Mouse (Mus musculus) adrenal gland, adult 8-10 months (tissue): ENCODE data around the gene Vamp5. TPM values are rescaled to one million over a fixed set of nuclear protein-coding genes. Genes with fewer than 3 reads are reported as not detected.

Source experiments
- DNase-seq: peaks from one replicate; pipeline ENCODE4 v3.0.0; 2022
- total RNA-seq, 4 experiments: library from RNA; stranded (reverse); gene quantifications; 2 replicates each; pipeline ENCODE4 v1.2.4; 2022

The Vamp5 gene
- total RNA-seq, 4 experiments from 2014 or later, result 37.2 to 56.4 (median 40.4) TPM

DNA sequence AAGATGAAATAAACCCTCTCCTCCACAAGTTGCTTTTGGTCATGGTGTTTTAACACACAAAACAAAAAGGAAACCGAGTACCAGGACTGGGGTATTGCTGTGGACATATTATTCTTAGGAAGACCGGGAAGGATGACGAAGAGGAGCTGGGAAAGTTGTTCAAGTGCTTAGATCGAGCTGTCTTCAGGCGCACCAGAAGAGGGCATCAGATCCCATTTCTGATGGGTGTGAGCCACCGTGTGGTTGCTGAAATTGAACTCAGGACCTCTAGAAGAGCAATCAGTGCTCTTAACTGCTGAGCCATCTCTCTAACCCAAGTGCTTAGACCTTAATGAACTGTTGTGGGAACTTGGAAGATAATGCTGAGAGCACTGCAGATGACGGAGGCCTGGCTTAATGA lies 16.3 kb downstream of the Vamp5 start:
- no peak for DNase-seq

DNA sequence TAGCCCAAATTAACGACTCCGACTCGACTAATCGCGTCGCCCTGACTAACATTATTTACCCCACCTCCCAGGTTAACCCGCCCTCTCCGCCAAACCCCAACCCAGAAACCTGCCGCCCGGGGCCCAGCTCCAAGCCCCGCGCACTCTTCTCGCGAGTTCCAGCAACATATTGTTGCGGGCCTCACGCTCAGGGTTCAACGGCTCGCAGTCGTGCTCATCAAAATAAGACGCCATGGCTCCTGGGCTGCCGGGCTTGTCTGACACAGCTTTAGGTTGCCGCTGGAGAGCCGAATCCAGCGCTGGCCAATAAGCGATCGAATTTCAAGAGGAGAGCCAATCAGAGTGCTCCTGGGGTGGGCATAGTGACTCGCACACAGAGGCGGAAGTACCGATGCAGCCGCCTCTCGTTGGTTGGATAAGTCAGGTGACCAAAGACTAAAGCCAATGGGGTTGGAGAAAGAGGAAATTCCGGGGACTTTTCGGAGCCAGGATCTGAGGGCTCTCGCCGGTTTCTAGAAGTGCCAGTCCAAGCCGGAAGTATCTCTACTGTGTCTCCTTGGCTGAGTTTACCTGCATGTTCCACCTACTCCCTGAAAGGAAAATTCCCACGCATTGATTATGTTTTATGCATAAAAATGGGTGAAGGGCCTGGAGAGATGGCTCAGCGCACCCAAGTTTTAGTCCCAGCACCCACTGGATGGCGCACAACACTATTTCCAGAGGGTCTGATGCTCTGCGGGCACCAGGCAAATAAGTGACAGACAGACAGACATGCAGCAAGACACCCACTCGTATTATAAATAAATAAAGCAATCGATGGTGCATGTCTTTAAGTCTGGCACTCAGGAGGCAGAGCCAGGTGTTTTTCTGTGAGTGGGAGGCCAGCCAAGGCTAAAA lies 17.9 kb downstream of the Vamp5 start:
- DNase-seq, result peak; percentile 97

DNA sequence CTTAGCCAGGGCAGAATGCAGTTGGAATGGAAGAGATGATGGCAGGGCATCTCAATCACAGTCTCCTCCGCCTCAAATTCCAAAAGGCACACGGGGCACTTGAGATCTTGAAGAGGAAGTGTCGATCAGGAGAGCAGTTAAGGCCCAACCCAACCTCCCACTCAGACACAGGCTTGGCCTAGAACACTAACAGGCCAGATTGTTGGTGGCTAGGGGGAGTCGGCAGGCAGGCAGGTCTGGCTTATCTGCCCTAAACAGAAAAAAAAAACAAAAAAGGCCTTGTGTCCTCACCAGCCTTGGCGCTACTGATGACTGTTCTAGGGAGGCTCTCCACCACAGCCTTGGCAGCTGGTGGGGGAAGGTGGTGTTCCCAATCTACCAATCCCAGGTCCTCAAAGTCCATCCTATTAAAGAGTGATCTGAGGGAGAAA lies 19.1 kb downstream of the Vamp5 start:
- peak; percentile 82 for DNase-seq

DNA sequence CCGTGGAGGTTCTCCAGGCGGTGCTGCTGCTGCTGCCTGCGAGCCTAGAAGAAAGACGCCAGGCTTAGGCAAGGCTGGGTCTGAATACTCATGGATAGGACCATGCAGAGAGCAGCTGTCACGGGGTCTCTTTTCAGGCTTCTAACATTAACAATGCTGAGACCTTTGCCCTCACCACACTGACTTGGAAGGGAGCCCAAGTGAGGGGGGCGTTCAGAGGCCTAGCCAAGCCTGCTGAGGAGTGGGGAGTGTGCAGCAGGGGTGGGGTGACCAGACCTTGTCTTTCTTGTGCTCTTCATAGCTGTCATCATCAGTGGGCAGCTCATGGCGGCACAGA lies 19.7 kb downstream of the Vamp5 start:
- DNase-seq, result no peak

DNA sequence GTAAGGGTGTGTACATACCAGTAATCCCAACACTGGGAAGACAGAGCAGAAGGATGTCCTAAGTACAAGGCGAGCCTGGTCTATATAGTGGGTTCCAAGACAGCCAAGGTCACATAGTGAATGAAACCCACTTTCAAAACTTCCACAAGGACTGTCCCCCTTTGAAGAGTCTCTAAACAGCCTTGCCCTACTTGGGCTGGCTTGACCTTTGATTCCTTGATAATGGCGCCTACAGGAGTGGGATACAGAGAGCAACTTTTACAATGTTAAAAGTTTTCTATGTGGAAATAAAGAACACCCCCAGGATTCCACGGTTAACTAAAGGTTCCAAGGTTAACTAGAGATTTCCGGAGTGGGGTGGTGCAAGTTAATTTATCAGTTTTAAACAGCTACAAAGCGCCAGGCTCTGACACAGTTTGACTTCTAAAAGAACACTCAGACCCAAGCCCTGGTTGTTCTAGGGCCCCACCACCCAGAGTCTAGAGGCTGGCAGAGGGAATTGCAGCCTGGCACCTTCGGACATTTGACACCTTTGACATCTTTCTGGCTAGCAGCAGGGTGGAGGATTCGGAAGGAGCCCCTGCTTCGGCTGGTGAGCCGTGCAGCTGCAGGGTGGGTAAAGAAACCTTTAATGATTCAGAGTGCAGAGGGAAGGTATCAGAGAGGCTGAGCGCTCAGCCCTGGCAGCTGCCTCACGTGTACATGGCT lies 20.2 kb downstream of the Vamp5 start:
- DNase-seq, result no peak

DNA sequence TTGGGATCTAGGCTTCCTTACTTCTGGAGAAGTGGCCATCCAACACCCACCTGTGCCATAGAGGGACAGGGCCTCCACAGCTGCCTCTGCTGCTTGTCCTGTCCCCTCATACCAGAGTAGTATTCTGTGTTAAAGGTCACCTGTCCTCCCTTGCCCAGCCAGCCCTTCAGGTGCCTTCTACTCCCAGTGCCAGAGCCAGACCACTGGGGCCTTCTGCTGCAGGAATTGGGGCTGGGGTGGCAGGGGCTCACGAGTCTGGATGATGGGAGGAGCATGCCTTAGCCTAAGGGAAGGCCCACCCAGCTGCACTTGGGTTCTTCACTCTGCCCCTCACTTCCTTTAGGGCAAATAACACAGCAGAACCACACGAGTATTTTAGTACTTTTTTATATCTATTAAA lies 20.9 kb downstream of the Vamp5 start:
- no peak for DNase-seq

DNA sequence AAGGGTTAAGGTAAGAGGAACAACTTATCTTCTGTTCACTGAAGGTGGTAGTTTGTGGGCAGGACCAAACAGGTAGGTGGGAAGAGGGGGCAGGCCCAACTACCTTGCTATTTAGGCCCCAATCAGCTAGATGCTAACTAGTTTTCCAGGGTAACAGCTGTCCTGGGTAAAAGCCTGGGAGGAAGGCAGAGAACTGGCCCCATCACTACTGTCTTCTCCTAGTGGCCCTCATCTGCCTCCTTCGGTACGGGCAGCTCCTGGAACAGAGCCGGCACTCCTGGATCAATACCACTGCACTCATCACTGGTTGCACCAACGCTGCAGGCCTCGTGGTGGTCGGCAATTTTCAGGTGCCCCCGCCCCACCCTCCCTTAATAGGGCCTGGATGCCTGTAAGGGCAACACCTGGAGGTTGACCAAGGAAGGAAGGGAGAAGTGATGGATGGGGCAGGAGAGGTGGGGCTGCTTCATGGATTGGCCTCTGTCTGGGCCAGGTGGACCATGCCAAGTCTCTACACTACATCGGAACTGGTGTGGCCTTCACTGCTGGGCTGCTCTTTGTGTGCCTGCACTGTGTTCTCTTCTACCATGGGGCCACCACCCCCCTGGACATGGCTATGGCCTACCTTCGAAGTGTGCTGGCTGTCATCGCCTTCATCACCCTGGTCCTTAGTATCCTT lies 22.0 kb downstream of the Vamp5 start:
- no peak for DNase-seq

DNA sequence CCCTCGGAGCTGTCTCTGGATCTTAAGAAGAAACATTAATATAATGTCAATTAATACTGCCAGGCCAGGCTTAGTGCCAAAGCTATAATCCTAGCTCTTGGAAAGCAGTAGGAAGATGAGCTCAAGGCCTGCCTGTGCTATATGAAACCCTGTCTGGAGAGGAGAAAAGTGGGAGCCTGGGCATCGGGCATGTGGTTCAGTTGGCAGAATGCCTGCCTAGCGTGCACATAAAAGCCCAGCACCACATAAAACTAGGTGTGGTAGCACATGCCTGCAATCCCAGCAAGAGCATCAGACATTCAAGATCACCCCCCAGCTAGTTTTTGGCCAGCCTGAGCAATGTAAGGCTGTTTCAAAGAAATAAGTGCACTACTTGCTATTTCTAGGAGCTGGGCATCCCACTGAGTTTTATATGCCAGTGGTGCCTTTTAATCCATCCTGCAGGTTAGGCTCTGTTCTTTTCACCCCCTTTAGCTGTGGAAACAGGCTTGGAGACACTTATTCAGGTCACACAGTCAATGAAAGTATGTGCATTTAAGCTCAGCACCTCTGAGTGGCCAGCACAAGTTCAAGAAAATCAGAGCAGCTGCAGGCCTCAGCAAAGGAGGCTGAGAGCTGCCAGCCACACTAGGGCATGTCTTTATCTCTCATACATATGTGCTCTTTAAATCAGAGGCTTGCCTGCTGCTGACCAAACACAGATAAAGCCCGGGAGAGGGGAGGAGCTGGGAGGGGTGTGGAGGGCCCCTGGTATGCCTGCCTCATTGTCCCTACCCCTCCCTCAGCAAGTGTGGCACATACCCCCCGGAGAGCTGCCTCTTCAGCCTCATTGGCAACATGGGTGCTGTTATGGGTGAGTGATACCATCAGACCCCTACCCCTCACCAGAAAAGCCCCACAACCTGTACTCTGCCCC lies 22.8 kb downstream of the Vamp5 start:
- DNase-seq, result no peak

DNA sequence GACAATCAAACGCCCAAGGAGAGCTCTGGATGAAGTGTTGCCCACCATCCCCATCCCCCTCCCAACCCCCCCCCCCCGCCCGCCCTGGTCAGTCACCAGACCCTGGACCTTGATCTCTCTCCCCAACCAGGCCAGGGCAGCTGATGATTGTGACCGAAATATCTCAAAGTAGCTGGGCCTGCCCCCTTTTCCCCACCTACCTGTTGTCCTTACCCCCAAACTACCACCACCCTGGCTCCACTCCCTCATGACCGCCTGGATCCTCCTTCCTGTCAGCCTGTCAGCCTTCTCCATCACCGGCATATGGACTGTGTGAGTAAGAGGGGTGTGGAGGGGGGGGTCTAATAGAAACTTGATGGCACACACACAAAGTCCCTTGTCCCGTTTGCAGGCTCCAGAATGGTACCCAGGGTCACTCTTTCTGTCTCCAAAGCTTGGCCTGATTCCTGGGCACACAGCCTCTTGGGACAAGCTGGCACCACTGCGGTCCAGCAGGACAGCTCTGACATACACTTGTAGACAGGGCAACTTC lies 24.2 kb downstream of the Vamp5 start:
- peak; percentile 45 for DNase-seq

DNA sequence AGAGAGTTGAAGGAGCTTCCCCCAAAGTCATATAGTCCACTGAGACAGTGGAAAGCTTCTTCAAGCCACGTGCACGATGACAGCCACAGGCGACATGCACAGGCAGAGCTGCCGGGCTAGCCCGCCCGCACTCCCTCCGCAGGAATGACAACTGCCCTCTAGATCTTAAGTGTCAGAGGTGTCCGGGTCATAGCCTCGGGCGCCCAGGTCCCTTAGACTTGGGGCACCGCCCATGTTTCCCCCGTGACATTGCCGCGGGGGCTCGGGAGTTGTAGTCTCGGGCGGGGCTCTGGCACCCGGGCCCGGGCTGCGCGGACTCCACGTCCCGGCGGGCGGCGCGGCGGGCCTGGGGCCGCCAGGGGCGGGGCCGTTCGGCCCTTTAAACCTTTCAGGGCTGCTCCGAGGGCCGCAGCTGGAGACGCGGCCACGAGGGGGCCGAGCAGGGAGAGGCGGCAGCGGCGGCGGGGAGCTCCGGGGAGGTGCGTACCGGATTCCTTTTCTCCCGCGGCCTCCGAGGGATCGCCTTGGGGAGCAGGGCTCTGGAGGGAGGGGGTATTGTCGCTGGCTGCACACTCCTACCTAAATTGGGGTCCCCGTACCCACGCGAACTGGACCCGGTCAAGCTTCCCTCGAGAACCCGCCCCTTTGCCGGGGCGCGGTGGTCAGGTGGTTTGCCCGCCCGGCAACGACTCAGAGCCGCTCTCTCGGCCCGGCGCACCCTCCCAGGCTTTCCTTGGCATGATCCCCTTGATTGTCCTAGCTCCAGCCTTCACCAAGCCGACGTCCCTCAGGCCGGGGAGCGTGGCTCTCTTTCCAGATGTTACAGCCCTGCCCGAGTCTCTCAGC lies 25.0 kb downstream of the Vamp5 start, which contains the start of gene Tmem150a:
TSS of gene Tmem150a (plus strand) at position 382 of the 846 bp plus-strand sequence.
- peak; percentile 82 for DNase-seq

DNA sequence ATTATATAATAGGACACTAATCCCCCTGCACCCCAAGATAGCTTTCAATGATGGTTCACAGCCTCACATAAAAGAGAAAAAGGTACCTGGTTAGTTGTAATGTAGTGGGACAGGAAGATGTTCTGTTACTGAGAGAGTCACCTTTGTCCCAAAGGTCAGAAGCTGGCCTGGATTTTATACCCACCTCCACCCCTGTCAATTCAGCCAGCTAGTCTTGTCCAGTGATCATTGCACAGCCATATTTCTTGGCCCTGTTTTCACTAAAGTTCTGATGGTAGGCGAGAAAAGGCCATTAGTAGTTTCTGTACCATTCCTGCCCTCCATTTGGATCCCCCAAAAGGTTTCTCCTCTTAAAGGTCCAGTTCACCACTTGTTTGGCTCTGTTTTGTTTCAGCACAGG lies 26.2 kb downstream of the Vamp5 start:
- DNase-seq, result no peak

DNA sequence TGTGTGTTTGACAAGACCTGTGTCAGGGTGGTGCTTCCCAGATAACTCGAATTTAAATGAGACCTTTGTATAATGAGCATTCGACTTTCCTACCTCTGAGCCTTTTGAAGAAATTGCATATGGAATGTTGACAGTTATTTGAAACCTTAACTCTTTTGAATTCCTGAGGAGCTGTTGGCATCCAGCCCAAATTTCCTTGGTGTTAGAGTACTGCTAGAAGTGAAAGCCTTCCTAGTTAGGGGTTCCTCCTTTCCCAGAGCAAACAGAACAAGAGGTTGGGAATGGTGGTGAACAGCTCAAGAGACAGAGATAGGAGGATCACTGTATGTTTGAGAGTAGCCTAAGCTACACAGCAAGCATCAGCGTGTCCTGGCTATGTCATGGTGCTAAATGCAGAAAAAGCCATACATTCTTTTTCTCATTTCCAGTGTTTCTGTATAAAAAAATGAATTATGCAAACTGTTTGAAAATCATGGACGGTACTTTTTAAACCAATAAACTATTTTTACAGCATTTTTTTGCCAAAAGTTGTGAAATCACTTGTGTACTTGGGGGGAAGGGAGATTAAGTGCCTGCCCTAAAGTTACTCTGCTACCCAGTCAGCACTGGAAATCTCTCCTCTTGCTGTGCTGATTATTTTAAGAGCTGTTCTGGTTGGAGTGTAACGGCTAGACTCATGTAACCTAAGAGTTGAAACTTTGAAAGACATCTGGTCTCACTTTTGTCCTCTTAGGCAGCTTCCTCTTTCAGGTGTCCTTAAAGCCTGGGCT lies 27.4 kb downstream of the Vamp5 start:
- no peak for DNase-seq

DNA sequence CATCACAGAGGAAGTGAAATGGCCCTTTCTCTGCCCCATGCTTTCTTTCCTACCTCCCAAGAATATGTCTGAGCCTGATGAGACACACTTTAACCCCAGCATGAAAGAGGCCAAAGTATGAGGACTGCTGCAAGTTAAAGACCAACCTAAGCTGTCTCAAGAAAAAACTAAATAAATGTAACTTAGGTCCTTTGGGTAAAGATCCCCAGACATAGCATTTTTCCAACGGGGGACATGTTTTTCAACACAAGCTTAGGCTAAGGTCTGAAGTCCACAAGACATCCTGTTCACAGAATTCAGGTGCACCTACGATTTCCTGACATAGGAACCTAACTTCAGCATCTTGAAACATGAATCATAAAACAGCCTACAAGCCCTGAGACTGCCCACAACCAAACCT lies 30.1 kb downstream of the Vamp5 start:
- DNase-seq, result no peak

DNA sequence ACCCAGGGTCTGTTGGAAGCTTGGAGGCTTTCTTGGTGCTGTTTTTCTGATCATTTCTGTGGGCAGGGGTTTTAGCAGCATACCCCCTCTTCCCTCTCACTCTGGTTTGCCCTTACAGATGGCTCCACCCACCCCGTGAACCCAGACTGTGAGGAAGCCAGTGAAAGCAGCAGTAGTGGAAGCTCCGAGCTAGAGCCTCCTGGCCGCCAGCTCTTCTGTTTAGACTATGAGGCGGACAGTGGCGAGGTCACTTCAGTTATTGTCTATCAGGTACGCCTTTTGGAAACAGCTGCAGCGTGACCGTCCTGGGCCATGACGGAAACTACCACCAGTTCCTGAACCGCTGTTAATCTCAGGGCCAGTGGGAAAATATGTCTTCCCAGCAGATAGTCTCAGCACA lies 31.9 kb downstream of the Vamp5 start:
- DNase-seq, result no peak

DNA sequence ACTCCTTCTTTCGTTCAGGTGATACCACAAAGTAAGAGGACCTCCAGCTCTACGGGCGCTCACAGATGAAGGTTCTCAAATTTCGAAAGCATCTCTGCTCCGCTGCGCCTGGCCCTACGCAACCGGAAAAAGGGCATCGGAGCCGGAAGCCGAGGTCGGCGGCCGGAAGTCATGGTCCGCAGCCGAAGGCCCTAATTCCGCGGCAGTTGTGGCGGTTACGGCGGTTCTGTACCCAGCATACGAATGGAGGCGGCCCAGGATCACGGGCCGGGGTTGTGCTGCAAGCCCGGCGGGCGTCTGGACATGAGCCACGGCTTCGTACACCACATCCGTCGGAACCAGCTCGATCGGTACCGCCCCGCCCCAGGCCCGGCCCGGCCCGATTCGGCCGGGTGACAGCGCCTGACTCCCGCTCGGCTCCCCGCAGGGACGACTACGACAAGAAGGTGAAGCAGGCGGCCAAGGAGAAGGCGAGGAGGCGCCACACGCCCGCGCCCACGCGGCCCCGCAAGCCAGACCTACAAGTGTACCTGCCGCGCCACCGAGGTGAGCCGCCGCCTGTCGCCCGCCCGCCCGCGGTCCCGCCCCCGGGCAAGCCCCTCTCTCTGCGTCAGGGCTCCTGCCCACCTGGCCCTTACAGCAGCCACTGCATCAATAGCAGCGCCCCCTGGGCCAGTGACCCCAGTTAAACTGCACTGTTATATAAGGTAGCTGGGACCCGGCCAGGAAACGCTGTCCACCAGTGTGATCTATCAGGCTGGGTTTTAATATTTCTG lies 32.9 kb downstream of the Vamp5 start, which contains the start of gene 0610030E20Rik:
TSS of gene 0610030E20Rik (plus strand) at position 152 of the 776 bp plus-strand sequence.
- DNase-seq, result peak; percentile 73

DNA sequence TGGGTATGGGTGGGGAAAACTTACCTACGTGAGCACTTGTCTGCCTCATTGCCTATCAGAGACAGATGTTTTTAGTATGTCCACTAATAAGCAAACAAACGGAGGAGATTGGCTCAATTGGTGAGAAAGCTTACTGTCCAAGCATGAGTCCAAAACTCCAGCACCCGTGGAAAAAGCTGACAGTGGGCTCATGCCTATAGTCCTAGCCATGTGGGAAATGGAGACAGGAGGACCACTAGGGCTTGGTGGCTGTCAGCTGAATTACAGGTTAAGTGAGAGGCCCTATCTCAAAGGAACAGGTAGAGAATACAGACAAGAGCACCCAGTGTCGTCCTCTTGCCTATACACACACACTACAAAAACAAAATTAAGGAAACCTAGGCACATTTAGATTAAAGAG lies 34.0 kb downstream of the Vamp5 start:
- DNase-seq, result no peak

DNA sequence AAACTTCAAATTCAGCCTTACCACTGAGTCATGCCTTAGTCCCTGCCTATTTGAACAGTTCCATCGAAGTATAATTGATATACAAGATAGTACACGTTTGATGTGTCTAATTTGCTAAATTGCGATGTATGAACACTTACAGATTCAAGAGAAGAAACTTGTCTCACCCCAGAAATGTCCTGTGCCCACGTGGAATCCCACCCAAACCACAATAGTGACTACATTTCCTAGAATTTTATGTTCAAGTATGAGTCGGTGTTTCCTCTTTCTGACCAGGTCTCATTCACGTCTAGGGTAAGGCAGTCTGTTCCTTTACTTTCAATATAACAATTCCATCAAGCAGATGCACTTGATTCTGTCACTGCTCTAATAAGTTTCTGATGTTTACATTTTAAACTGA lies 34.6 kb downstream of the Vamp5 start:
- no peak for DNase-seq

DNA sequence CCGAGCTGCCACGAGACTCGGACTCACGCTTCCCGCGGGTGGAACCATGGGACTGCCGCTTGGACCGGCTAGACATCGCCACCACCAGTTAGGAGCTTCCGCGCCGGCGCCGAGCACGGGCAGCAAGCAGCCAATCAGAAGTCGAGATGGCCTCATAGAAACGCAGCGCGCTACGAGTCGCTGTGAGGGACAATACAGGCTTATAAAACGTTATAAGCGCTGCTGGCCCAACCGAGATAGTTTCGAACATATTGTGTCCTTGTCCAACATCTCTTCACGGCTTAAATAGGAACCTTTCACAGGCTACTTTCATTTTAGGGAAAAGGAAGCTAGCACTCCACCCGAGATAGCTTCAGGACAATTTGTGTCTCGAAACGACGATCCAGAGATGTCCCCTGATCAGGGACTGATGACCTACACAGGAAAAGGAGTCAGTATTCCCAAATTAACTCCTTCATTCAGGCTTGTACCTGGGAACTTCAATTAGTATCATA lies 35.1 kb downstream of the Vamp5 start, which contains the start of gene Usp39:
TSS of gene Usp39 (minus strand) at position 111 of the 494 bp plus-strand sequence.
- DNase-seq, result peak; percentile 90
